Comparison of ENCODE assay signal across 15 mouse cellular contexts in the genomic region with DNA sequence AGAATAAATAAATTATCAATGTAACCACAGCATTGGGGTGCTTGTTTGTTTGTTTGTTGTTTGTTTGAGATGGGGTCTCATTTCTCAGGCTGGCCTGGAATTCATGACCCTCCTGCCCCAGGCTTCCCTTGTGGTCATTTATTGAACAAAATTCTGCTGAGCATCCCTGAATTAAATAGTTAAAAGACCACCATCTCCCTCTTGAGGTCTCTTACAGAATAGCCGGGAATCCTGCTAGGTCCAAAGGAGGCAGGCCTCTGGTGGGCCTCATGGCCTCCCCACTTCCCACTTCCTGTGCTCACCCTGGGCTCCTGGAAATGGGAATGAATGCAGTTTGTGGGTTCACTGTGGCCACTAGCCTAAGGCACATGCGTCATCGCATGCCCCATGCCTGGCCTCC. TPM values are rescaled to one million over a fixed set of nuclear protein-coding genes. Genes with fewer than 3 reads are reported as not detected.
DNase-seq lines count a peak whose midpoint lies in the region; ATAC-seq lines count a peak whose summit lies in the region.
"Had no signal": no experiment of that assay in that cellular context is flagged by ENCODE, and none has a peak within 500 bp of the region (broad histone marks: within the 10 kb centered on the region; RNA-seq: fewer than 3 reads in every experiment).

No protein-coding gene starts in this region.

- H3K4me3 ChIP-seq in kidney, embryonic 15.5 days (replicated peaks): no peak overlapping the region
- H3K4me3 ChIP-seq: heart, embryonic 13.5 days; limb, embryonic 12.5 days; lung, embryonic 15.5 days had no signal

- H3K9ac ChIP-seq in kidney, embryonic 15.5 days: 0 out of 2 replicates have a peak overlapping the region, but pooled peaks have one; percentile 1
- H3K9ac ChIP-seq: heart, embryonic 13.5 days; limb, embryonic 12.5 days; lung, embryonic 15.5 days had no signal

- H3K4me2 ChIP-seq in kidney, embryonic 15.5 days: no peak overlapping the region
- H3K4me2 ChIP-seq: heart, embryonic 13.5 days; limb, embryonic 12.5 days; lung, embryonic 15.5 days had no signal

- no peaks in the 10 kb centered on the region for H3K9me3 ChIP-seq in kidney, embryonic 15.5 days (replicated peaks)
- H3K9me3 ChIP-seq: heart, embryonic 13.5 days; limb, embryonic 12.5 days; lung, embryonic 15.5 days had no signal

- DNase-seq in embryo, embryonic 10 days (ENCODE audit: low spot score): peak; percentile 53
- DNase-seq in embryo, embryonic 9.5 days (ENCODE audit: extremely low spot score): no peak
- DNase-seq in kidney, adult 18-20 months: no peak
- peak; percentile 36 for DNase-seq in 3134 (ENCODE audit: extremely low read depth, insufficient read length, low spot score)
- peak; percentile 62 for DNase-seq in embryo, embryonic 11 days
- no peak for DNase-seq in thymus, postnatal 10 days (ENCODE audit: low spot score in 2 of 2)
- DNase-seq: cerebellum, postnatal 25 days; right cerebral cortex, postnatal 25 days; thymus, postnatal 14 days had no signal

- WGBS in kidney, embryonic 15.5 days: 55% methylated on average over 3 of the region's 3 CpGs

- no peaks in the 10 kb centered on the region for H3K36me3 ChIP-seq in kidney, embryonic 15.5 days
- H3K36me3 ChIP-seq: heart, embryonic 13.5 days; limb, embryonic 12.5 days; lung, embryonic 15.5 days had no signal

- no peak for ATAC-seq in kidney, embryonic 15.5 days (replicated peaks; ENCODE audit: low FRiP score)
- ATAC-seq in frontal cortex, adult (ENCODE audit: low TSS enrichment): no peak
- ATAC-seq: hindbrain, embryonic 16.5 days had no signal

- H3K4me1 ChIP-seq in kidney, embryonic 15.5 days: peaks cover 32% of the 10 kb centered on the region

- H3K27me3 ChIP-seq in kidney, embryonic 15.5 days: no peaks in the 10 kb centered on the region
- H3K27me3 ChIP-seq: limb, embryonic 12.5 days; lung, embryonic 15.5 days had no signal

- peak overlapping the region; percentile 64; the same call in 1 of the 2 replicates for H3K27ac ChIP-seq in kidney, embryonic 15.5 days
- H3K27ac ChIP-seq: heart, embryonic 13.5 days; limb, embryonic 12.5 days; lung, embryonic 15.5 days had no signal

RNA-seq across cellular contexts. Expression of gene H1f0, which starts 9.4 kb away (rescaled TPM):
- 513 and 545 TPM in 2 replicates for polyA plus RNA-seq in kidney, embryonic 15.5 days (2015; fragmentation: Nextera tagmentation; extraction: Ambion mirVana)

RNA-seq across cellular contexts. Expression of gene Galr3, which starts 22.8 kb away (rescaled TPM):
- polyA plus RNA-seq in kidney, embryonic 15.5 days (2015; fragmentation: Nextera tagmentation; extraction: Ambion mirVana): 0.12 and 0.30 TPM in 2 replicates
- polyA plus RNA-seq: heart, embryonic 13.5 days; limb, embryonic 12.5 days; lung, embryonic 15.5 days had no signal

RNA-seq across cellular contexts. Expression of gene Ankrd54, which starts 43.8 kb away (rescaled TPM):
- polyA plus RNA-seq in kidney, embryonic 15.5 days (2015; fragmentation: Nextera tagmentation; extraction: Ambion mirVana): 47.7 and 56.3 TPM in 2 replicates

RNA-seq across cellular contexts. Expression of gene Eif3l, which starts 56.1 kb away (rescaled TPM):
- 243 and 247 TPM in 2 replicates for polyA plus RNA-seq in kidney, embryonic 15.5 days (2015; fragmentation: Nextera tagmentation; extraction: Ambion mirVana)

Comparison
In these comparisons a context has a peak if more than half of its experiments do, and no peak if none do; other contexts are left out.
1. DNase-seq: peak in embryo, embryonic 10 days (single experiment), 3134 (single experiment) and embryo, embryonic 11 days (single experiment); none in embryo, embryonic 9.5 days (single experiment), kidney, adult 18-20 months (single experiment) and thymus, postnatal 10 days (0 of 2).